Mouse (Mus musculus) myocyte (in vitro differentiated cells): Measurements from ENCODE around the gene Hectd4.

Experiments
- CEBPB ChIP-seq: IDR thresholded peaks from 2 replicates; pipeline ENCODE4 v1.6.1; 2011; ENCODE audit warnings: mild to moderate bottlenecking, moderate library complexity; ENCODE audit not compliant: poor library complexity, insufficient read depth, severe bottlenecking
- E2F4 ChIP-seq: IDR thresholded peaks from one replicate; pipeline ENCODE4 v1.6.1; 2011; ENCODE audit warnings: mild to moderate bottlenecking, control low read depth, moderate library complexity; ENCODE audit not compliant: insufficient read depth
- MAX ChIP-seq: IDR thresholded peaks from one replicate; pipeline ENCODE4 v1.6.1; 2011; ENCODE audit warnings: low read depth, mild to moderate bottlenecking, control low read depth
- MYOD1 ChIP-seq, 3 experiments: IDR thresholded peaks; one replicate each; pipeline ENCODE4 v1.6.1; 2011; ENCODE audit warnings: control low read depth in 2 of 3, low read depth in 2 of 3, mild to moderate bottlenecking in 2 of 3, moderate library complexity in 1 of 3; ENCODE audit not compliant: insufficient read length in 2 of 3, control insufficient read depth in 1 of 3
- MYOG ChIP-seq, 3 experiments: IDR thresholded peaks; one replicate each; pipeline ENCODE4 v1.6.1; 2011; ENCODE audit warnings: control low read depth in 2 of 3, low read depth in 2 of 3, mild to moderate bottlenecking in 2 of 3; ENCODE audit not compliant: insufficient read length in 2 of 3, control insufficient read depth in 1 of 3, insufficient read depth in 1 of 3
- POLR2A ChIP-seq: IDR thresholded peaks from one replicate; pipeline ENCODE4 v1.6.1; 2011; ENCODE audit warnings: low read depth, mild to moderate bottlenecking, control low read depth, moderate library complexity; ENCODE audit not compliant: insufficient read length
- POLR2AphosphoS2 ChIP-seq: IDR thresholded peaks from one replicate; pipeline ENCODE4 v1.6.1; 2011; ENCODE audit warnings: low read depth, control low read depth; ENCODE audit not compliant: insufficient read length
- REST ChIP-seq: IDR thresholded peaks from one replicate; pipeline ENCODE4 v1.6.1; 2011; ENCODE audit warnings: mild to moderate bottlenecking, control low read depth, moderate library complexity; ENCODE audit not compliant: insufficient read depth, insufficient read length
- SRF ChIP-seq: IDR thresholded peaks from one replicate; pipeline ENCODE4 v1.6.1; 2011; ENCODE audit warnings: low read depth; ENCODE audit not compliant: control insufficient read depth, insufficient read length
- TCF12 ChIP-seq: IDR thresholded peaks from one replicate; pipeline ENCODE4 v1.6.1; 2011; ENCODE audit warnings: mild to moderate bottlenecking, control low read depth; ENCODE audit not compliant: poor library complexity, insufficient read depth, severe bottlenecking
- TCF3 ChIP-seq: IDR thresholded peaks from one replicate; pipeline ENCODE4 v1.6.1; 2011; ENCODE audit warnings: low read depth, control low read depth; ENCODE audit not compliant: insufficient read length
- USF1 ChIP-seq: IDR thresholded peaks from one replicate; pipeline ENCODE4 v1.6.1; 2011; ENCODE audit warnings: low read depth, mild to moderate bottlenecking, control low read depth, moderate library complexity

DNA sequence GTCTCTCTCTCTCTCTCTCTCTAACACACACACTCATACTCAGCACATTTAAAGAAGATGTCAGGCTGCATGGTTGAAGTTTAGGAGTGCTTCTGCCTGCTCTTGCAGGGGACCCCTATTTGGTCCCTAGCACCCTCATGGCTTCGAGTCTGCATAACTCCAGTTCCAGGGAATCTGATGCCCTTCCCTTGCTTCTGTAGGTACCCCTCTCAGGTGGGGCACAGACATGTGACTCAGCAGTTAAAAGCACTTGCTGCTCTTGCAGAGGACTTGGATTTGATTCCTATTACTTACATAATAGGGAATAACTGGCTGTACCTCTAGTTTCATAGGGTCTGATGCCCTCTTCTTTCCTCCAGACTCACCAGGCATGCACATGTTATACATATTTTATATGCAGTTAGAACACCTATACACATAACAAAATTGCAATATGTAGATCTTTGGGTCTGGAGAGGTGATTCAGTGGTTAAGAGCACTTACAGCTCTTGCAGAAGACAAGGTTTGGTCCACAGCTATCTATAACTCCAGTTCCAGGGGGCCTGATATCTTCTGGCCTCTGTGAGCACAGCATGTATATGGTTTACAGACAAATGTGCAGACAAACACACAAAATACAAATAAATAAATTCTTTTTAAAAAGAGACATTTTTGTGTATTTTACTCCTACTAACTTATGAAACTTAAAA lies 23.8 kb downstream of the Hectd4 start:
- TF ChIP-seq POLR2AphosphoS2 = no peak
- TF ChIP-seq POLR2A = no peak
- TF ChIP-seq TCF12 = no peak
- TF ChIP-seq MYOG (IDR thresholded peaks at IDR 0.05; ENCODE audit: control insufficient read depth in 1 of 3, insufficient read depth in 1 of 3, insufficient read length in 2 of 3, low read depth in 2 of 3) = no peak
- no peak for TF ChIP-seq CEBPB
- no peak for TF ChIP-seq MYOD1 (IDR thresholded peaks at IDR 0.05; ENCODE audit: control insufficient read depth in 1 of 3, insufficient read length in 2 of 3, low read depth in 2 of 3)
- TF ChIP-seq MAX = no peak
- no peak for TF ChIP-seq USF1
- TF ChIP-seq SRF = no peak
- TF ChIP-seq TCF3 = no peak
- no peak for TF ChIP-seq E2F4
- no peak for TF ChIP-seq REST
